Mouse (Mus musculus) megakaryocyte, embryonic 14.5 days (primary cell): ENCODE data around the gene Cdnf. TPM values are rescaled to one million over a fixed set of nuclear protein-coding genes. Genes with fewer than 3 reads are reported as not detected.
A peak's percentile ranks its signal among the peaks of the same experiment; 100 is the strongest.

ENCODE experiments used
- H3K27me3 ChIP-seq: replicated peaks from 2 replicates; pipeline ENCODE3; 2012; ENCODE audit warnings: inconsistent platforms
- H3K36me3 ChIP-seq: replicated peaks from 2 replicates; pipeline ENCODE3; 2012; ENCODE audit warnings: low read length, inconsistent platforms, mixed read lengths
- H3K4me1 ChIP-seq: 2 replicates; pipeline ENCODE4 v1.6.1; 2012; ENCODE audit warnings: inconsistent platforms
- H3K4me3 ChIP-seq: replicated peaks from 2 replicates; pipeline ENCODE3; 2012; ENCODE audit warnings: moderate library complexity, mild to moderate bottlenecking, inconsistent platforms
- H3K9me3 ChIP-seq: 2 replicates; pipeline ENCODE4 v1.6.1; 2012; ENCODE audit warnings: inconsistent platforms
- FLI1 ChIP-seq: IDR thresholded peaks from 2 replicates; pipeline ENCODE4 v1.6.1; 2012; ENCODE audit warnings: low read length, inconsistent platforms, mixed read lengths
- GATA1 ChIP-seq: IDR thresholded peaks from 3 replicates; pipeline ENCODE4 v1.6.1; 2012; ENCODE audit warnings: mixed read lengths, low read length, inconsistent platforms, borderline replicate concordance
- polyA plus RNA-seq: library from polyadenylated mRNA; stranded (reverse); fragments of >175 nt; gene quantifications from 2 replicates; pipeline ENCODE4 v1.2.3, GENCODE M21; 2012; ENCODE audit warnings: low replicate concordance; ENCODE audit not compliant: insufficient read depth

Gene Cdnf
- polyA plus RNA-seq, 1 experiment, result 0.28 TPM

- Histone ChIP-seq H3K36me3 (peaks cover 39% of the 10 kb centered on the region), H3K27me3 (no peaks in the 10 kb centered on the region), H3K4me1 (peaks cover 33% of the 10 kb centered on the region), H3K4me3 (peak overlapping the region; percentile 96), H3K9me3 (no peaks in the 10 kb centered on the region)
- TF ChIP-seq FLI1, result no peak
- no peak for TF ChIP-seq GATA1
Measured at GRCm38 (mm10) chr2:3512076-3512475, 754 bp upstream of the Cdnf start.

- Histone ChIP-seq H3K36me3 (no peaks in the 10 kb centered on the region), H3K9me3 (no peaks in the 10 kb centered on the region), H3K4me3 (no peak overlapping the region), H3K4me1 (peaks cover 12% of the 10 kb centered on the region), H3K27me3 (no peaks in the 10 kb centered on the region)
- TF ChIP-seq FLI1 (no peak), GATA1 (no peak)
Measured at GRCm38 (mm10) chr2:3522558-3522957, 9.7 kb downstream of the Cdnf start.

- no peak for TF ChIP-seq FLI1
- TF ChIP-seq GATA1, result no peak
- peaks cover 6% of the 10 kb centered on the region; the same call in 1 of the 2 replicates for H3K4me1 ChIP-seq
- H3K27me3 ChIP-seq, result peaks cover 6% of the 10 kb centered on the region
- H3K4me3 ChIP-seq, result no peak overlapping the region
- H3K9me3 ChIP-seq, result peaks cover 4% of the 10 kb centered on the region
- no peaks in the 10 kb centered on the region for H3K36me3 ChIP-seq
Measured at GRCm38 (mm10) chr2:3526288-3526687, 13.5 kb downstream of the Cdnf start.

GRCm38 (mm10) chr2:3541307-3542079 lies 28.7 kb downstream of the Cdnf start:
- H3K9me3 ChIP-seq, result no peaks in the 10 kb centered on the region
- H3K4me1 ChIP-seq, result peaks cover 8% of the 10 kb centered on the region
- TF ChIP-seq GATA1, result no peak
- no peak overlapping the region for H3K4me3 ChIP-seq
- no peaks in the 10 kb centered on the region for H3K36me3 ChIP-seq
- no peaks in the 10 kb centered on the region for H3K27me3 ChIP-seq

DNA sequence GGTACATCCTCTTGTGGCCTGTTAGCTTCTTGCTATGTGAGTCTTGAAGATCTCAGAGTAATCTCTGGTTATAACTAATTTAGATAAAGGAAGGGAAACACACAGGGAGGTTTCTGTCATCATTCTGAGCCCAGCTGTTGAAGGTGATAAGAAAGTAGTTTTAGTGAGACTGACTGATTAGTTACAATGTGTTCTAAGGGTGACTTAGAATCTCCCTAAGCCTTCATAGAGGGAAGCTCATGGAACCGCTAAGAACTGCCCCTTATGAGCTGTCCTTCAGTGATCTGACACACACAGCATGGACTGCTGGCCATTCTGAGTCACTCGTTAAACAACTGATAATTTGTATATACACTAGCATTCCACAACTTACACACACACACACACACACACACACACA lies 33.2 kb downstream of the Cdnf start:
- H3K36me3 ChIP-seq, result no peaks in the 10 kb centered on the region
- no peak for TF ChIP-seq GATA1
- no peak for TF ChIP-seq FLI1
- H3K27me3 ChIP-seq, result no peaks in the 10 kb centered on the region
- H3K4me3 ChIP-seq, result no peak overlapping the region
- peaks cover 10% of the 10 kb centered on the region for H3K4me1 ChIP-seq
- H3K9me3 ChIP-seq, result no peaks in the 10 kb centered on the region

DNA sequence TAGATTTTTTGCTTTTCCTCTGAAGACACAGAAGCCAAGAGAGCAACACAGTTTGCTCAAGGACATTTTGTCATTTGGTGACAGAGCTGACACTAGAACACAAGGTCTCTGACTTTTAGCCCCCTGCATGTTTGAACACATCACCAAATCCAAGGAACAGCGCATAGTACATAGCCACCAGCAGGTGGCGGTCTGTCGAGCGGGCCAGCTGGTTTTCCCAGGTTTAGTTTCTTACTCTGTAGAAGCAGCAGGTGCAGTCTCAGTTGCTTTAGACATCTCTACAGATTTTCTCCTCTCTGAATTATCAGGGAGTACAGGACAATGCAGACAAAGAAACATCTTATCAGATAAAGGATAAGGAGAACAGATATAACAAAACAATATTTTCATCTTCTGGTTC lies 33.8 kb downstream of the Cdnf start:
- Histone ChIP-seq H3K36me3 (no peaks in the 10 kb centered on the region), H3K9me3 (no peaks in the 10 kb centered on the region), H3K27me3 (no peaks in the 10 kb centered on the region), H3K4me3 (no peak overlapping the region), H3K4me1 (peaks cover 10% of the 10 kb centered on the region)
- no peak for TF ChIP-seq GATA1
- no peak for TF ChIP-seq FLI1

DNA sequence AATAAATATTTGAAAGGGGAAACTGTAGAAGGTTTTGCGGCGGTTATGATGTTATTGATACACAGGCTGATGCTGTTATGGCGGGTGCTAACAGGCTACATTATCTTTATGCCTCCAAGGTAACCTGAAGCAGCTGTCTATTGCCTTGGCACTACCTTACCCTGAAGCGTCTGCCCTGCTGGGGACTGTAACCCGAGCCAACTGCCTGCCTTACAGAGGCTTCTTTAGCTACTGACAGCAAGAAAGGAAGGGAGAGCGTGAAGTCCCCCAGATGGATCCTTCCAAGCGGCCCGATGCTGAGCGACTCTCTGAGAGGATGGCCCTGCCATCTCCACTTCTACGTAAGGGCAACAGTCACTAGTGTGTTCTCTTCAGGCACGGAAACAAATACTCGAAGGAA lies 57.4 kb downstream of the Cdnf start, which contains the start of gene Fam107b:
Fam107b (plus strand) TSS at position 303 of the 400 bp plus-strand sequence.
- Histone ChIP-seq H3K4me3 (no peak within 1 kb of the TSS), H3K27me3 (no peaks in the 10 kb centered on the region), H3K9me3 (no peaks in the 10 kb centered on the region), H3K36me3 (no peaks in the 10 kb centered on the region), H3K4me1 (peaks cover 27% of the 10 kb centered on the region)
- TF ChIP-seq GATA1 (no peak), FLI1 (no peak)

DNA sequence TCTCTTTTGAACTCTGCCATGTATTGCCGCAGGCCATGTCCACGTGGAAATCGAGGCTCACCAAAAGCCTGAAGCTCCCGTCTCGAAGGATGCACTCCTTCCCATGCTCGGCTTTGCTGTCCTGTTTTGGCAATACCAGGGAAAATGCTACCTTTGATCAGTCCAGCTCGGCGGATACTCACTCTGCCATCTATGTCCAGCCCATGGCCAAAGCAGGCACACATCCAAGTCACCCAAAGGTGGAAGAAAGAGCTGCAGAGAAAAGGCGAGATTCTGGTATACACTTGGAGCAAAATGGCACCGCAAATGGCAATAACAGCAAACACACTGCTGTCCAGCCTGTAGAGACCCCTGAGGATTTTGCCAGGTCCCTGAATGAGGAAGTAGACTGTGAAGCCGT lies 57.8 kb downstream of the Cdnf start:
- Histone ChIP-seq H3K36me3 (no peaks in the 10 kb centered on the region), H3K9me3 (no peaks in the 10 kb centered on the region), H3K27me3 (no peaks in the 10 kb centered on the region), H3K4me3 (no peak overlapping the region), H3K4me1 (peaks cover 30% of the 10 kb centered on the region)
- no peak for TF ChIP-seq GATA1
- TF ChIP-seq FLI1, result no peak

- Histone ChIP-seq H3K27me3 (no peaks in the 10 kb centered on the region), H3K4me1 (peaks cover 40% of the 10 kb centered on the region), H3K9me3 (no peaks in the 10 kb centered on the region), H3K4me3 (no peak overlapping the region), H3K36me3 (no peaks in the 10 kb centered on the region)
- TF ChIP-seq FLI1, result no peak
- no peak for TF ChIP-seq GATA1
Measured at GRCm38 (mm10) chr2:3573883-3574282, 61.1 kb downstream of the Cdnf start.

GRCm38 (mm10) chr2:3575140-3575539 lies 62.3 kb downstream of the Cdnf start:
- Histone ChIP-seq H3K4me1 (peaks cover 37% of the 10 kb centered on the region), H3K4me3 (no peak overlapping the region), H3K9me3 (no peaks in the 10 kb centered on the region), H3K27me3 (no peaks in the 10 kb centered on the region), H3K36me3 (no peaks in the 10 kb centered on the region)
- TF ChIP-seq GATA1 (no peak), FLI1 (no peak)

Other genes starting within 250 kb of the Cdnf start
- 0.37 and 13.6 TPM in 2 replicates for gene Nmt2, start 228.8 kb upstream of the Cdnf start, polyA plus RNA-seq
- 2.1 TPM in 1 of 2 replicates, not detected in the other for gene Rpp38, start 180.4 kb upstream of the Cdnf start, polyA plus RNA-seq
- gene Acbd7, start 176.9 kb upstream of the Cdnf start, polyA plus RNA-seq, result not detected in 2 replicates
- not detected in 2 replicates for gene Olah, start 115.8 kb upstream of the Cdnf start, polyA plus RNA-seq
- gene Meig1, start 90.4 kb upstream of the Cdnf start, polyA plus RNA-seq, result 0.57 TPM in 1 of 2 replicates, not detected in the other
- 0.04 TPM in 1 of 2 replicates, not detected in the other for gene Dclre1c, start 88.9 kb upstream of the Cdnf start, polyA plus RNA-seq
- gene Suv39h2, start 38.0 kb upstream of the Cdnf start, polyA plus RNA-seq, result 2.5 TPM in 1 of 2 replicates, not detected in the other
- 0.22 TPM in 1 of 2 replicates, not detected in the other for gene Gm45902, start 240 bp upstream of the Cdnf start, polyA plus RNA-seq
- 1.6 and 4.6 TPM in 2 replicates for gene Hspa14, start 216 bp upstream of the Cdnf start, polyA plus RNA-seq
- 6.7 and 43.9 TPM in 2 replicates for gene Fam107b, start 57.5 kb downstream of the Cdnf start, polyA plus RNA-seq